Mouse (Mus musculus): Measurements from ENCODE around the gene Glt1d1.
"Not testable (repeated sequence)": the region's sequence is repeated elsewhere in the genome, so short reads cannot be mapped to it uniquely, and the experiment has no call there.

Gene Glt1d1

GRCm38 (mm10) chr5:127700156-127700555, 68.1 kb downstream of the Glt1d1 start:
- peak in 1 of 2 experiments; percentile 3 for DNase-seq

GRCm38 (mm10) chr5:127703609-127704180, 71.6 kb downstream of the Glt1d1 start:
- DNase-seq: no peak

DNA sequence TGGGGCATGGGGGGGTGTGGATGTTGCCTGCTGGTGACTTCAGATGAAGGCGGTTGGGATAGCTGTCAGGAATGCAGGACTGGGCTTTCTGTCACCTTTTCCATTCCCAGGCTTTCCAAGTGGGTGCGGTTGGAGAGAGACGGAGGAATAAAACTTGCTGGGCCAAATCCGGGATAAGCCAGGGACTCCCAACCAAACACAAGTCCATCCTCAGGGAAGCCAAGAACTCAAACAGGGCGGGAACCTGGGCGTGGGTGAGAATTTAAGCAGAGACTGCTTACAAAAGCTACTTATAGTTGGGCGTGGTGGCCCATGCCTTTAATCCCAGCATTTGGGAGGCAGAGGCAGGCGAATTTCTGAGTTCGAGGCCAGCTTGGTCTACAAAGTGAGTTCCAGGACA, 73.2 kb downstream of the Glt1d1 start:
- no peak for DNase-seq

GRCm38 (mm10) chr5:127705976-127706375, 73.9 kb downstream of the Glt1d1 start:
- no peak for DNase-seq

GRCm38 (mm10) chr5:127708143-127708542, 76.1 kb downstream of the Glt1d1 start:
- no peak for DNase-seq

DNA sequence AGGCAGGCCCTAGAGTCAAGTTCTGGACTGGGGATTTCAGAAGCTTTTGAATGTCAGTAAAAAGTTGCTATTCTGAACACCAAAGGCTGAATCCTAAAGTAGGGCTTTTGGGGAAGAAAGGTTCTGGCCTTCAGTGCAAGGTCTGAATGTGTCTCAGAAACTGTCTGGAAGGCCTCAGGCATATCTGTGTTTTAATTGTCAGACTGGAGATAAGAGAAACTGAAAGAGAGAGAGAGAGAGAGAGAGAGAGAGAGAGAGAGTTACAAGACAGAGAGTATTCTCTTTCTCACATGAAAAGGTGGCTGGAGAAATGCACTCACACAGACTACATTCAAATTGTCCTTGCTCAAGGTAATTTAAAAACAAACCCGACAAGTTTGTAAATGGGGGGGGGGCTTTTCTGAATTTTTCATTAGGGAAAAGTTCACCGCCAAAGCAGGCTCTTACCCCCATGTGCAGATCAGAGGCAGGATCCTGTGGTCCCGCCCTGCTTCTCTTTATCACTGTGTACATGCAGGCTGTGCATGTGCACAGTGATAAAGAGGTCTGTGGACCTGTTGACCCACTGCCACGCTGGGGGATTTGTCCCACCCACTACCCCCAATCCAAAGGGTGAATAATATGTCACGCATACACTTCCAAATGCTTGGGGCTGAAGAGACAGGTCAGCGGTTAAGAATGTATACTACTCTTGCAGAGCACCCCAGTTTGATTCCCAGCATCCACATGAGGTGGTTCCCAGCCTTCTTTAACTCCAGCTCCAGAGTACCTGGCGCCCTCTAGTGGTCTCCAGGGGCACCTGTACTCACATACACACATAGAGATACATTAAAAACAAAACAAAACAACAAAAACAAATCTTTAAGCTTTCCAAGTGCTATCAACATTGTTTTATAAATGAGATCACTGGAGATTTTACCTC, 83.0 kb downstream of the Glt1d1 start:
- DNase-seq: no peak

DNA sequence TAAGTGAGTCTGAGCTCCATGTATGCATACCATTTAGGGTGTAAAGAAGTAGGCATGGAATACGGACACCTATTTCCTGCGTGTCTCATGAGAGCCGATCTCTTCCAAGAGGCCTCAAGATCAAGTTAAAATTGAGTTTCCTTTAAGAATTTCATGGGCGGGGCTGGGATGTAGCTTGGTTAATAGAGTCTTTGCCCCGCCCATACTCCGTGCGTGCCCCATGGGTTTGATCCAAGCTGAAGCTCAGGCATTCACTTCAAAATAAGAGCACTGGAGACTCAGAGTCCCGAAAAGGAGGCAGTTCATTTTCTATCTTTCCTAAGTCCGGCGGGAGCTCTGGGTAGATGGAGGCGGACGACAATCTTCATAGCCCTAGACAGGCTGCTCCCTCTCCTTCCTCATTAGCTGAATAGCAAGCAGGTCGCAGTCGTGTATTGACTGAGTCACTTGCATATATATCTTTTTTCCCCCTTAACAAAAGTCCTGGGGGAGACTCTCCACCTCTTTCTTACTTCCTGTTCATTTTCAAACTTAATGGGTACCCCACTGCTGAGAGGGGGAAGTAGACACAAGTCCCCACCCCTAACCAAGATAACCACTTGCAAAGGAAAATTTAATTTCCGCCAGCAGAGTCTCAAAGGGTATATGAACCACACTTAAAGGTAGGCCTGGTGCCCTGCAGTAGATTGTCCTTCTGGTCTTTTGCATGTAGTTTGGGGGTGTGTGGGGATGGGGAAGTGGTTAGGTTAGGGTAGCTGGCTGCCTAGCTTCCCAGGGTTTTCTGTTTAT, 88.7 kb downstream of the Glt1d1 start:
- no peak for DNase-seq

- not testable (repeated sequence) for DNase-seq
Measured at GRCm38 (mm10) chr5:127722171-127722570, 90.1 kb downstream of the Glt1d1 start.

GRCm38 (mm10) chr5:127730351-127730750, 98.3 kb downstream of the Glt1d1 start:
- DNase-seq: no peak

- DNase-seq: peak; percentile 14 to 15
Measured at GRCm38 (mm10) chr5:127741331-127741730, 109.3 kb downstream of the Glt1d1 start.

- not testable (repeated sequence) for DNase-seq
Measured at GRCm38 (mm10) chr5:127749540-127749939, 117.5 kb downstream of the Glt1d1 start.

DNA sequence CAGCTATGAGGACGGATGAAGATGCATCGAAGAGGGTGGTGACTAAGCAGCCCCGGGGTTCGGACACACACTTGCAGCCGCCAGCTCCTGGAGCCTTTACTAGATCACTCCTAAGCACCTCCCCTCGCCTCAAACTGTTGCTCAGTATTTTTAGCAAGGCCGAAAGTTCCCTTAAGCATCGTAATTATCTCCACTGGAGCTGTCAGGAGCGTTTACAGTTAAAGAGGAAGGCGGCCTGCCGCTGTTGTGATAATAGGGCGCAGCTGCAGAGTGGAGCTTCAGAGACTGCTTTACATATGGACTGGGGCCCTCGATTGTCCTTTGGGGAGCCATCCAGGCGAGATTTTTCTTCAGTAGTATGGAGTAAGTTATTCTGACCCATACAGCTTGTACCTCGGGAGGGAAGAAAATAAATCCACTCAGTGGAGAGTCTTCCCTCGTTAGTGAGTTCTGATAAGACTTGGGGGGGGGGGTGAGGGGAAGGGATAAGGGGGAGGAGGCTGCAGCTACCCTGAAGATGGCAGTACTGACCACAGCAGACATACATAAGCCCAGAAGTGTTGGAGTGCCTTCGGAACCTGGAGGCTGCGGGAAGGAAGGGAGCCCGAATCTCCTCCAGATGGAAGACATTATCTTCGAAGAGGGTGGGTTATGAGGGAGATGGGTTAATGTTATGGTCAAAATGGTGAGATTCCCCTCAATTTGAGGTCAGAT, 119.4 kb downstream of the Glt1d1 start:
- DNase-seq: no peak

- DNase-seq: no peak
Measured at GRCm38 (mm10) chr5:127755594-127755993, 123.5 kb downstream of the Glt1d1 start.

- DNase-seq: no peak
Measured at GRCm38 (mm10) chr5:127756011-127756410, 123.9 kb downstream of the Glt1d1 start.

DNA sequence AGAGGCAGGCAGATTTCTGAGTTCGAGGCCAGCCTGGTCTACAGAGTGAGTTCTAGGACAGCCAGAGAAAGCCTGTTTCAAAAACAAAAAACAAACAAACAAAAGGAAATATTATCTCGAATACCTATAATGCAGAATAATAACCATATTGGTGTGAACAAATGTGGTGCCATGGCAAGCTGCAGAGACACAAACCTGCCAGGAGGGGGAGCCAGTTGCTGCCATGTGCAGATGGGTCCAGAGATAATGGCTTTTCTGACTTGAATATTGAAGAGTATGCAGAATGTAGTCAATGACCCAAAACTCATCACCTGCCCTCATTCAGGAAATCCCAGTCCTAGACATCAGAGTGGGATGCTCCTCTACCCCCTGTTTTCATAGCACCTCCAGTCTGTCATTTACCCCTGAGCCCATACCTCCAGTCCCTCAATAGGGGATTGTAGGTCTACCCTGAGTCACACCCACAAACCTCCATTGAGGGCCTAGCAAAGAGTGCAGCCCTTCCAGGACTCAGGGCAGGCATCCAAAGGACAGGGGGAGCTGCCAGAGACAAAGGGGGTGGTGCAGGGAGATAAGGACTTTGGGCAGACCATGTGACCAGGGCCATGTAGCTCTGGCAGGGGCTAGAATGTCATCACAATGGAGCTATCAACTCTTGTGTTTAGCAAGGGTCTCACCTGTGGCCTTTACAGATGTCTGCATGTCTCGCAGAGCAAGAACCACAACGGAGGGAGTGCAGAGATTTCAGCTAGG, 124.8 kb downstream of the Glt1d1 start:
- DNase-seq: no peak

GRCm38 (mm10) chr5:127758576-127758975, 126.5 kb downstream of the Glt1d1 start:
- no peak for DNase-seq
